Mouse (Mus musculus): ENCODE measurements at regions not wholly inside any gene's neighbourhood (a gene's known extent, or its start where the extent isn't known, plus 50 kb on each side); places are given as distances from the start of the nearest gene placed in this dataset.

GRCm38 (mm10) chr4:142298770-142299337, 59.7 kb upstream of the Kazn start:
- no peak for TF ChIP-seq POLR2A (IDR thresholded peaks at IDR 0.05; ENCODE audit: borderline replicate concordance, low read depth, low read length)
- TF ChIP-seq CTCF (IDR thresholded peaks at IDR 0.05; ENCODE audit: low read depth, low read length): no peak
